Mouse (Mus musculus) heart, embryonic 13.5 days (tissue): ENCODE results near the gene Tdrd7. TPM values are rescaled to one million over a fixed set of nuclear protein-coding genes. Genes with fewer than 3 reads are reported as not detected.

Source experiments
- ATAC-seq: fragments of 200-750 bp; cut with Nextera tagmentation; 2 replicates; pipeline ENCODE4 v1.8.0; 2017; ENCODE audit warnings: moderate TSS enrichment; ENCODE audit not compliant: insufficient number of reproducible peaks, low FRiP score, low TSS enrichment; ENCODE audit errors: extremely low read depth
- H3K27ac ChIP-seq: fragments of 300-500 bp; sonication (generic); replicated peaks from 2 replicates; pipeline ENCODE4 v1.5.1; 2015; ENCODE audit warnings: moderate library complexity, mild to moderate bottlenecking, inconsistent platforms
- H3K27me3 ChIP-seq: fragments of 300-500 bp; sonication (generic); replicated peaks from 2 replicates; pipeline ENCODE4 v1.6.1; 2015; ENCODE audit warnings: mild to moderate bottlenecking, inconsistent platforms
- H3K36me3 ChIP-seq: fragments of 300-500 bp; sonication (generic); 2 replicates; pipeline ENCODE4 v1.6.1; 2015; ENCODE audit warnings: mild to moderate bottlenecking, inconsistent platforms
- H3K4me1 ChIP-seq: fragments of 300-500 bp; sonication (generic); 2 replicates; pipeline ENCODE4 v1.6.1; 2015; ENCODE audit warnings: inconsistent platforms
- H3K4me2 ChIP-seq: fragments of 300-500 bp; sonication (generic); 2 replicates; pipeline ENCODE4 v1.6.1; 2015; ENCODE audit warnings: inconsistent platforms, mild to moderate bottlenecking, moderate library complexity
- H3K4me3 ChIP-seq: fragments of 300-500 bp; sonication (generic); 2 replicates; pipeline ENCODE4 v1.5.1; 2015; ENCODE audit warnings: moderate library complexity, mild to moderate bottlenecking, inconsistent platforms
- H3K9ac ChIP-seq: fragments of 300-500 bp; sonication (generic); 2 replicates; pipeline ENCODE4 v1.6.1; 2015; ENCODE audit warnings: inconsistent platforms, mild to moderate bottlenecking, moderate library complexity
- H3K9me3 ChIP-seq: fragments of 300-500 bp; sonication (generic); 2 replicates; pipeline ENCODE4 v1.6.1; 2016; ENCODE audit warnings: inconsistent platforms
- WGBS: fragments of 180-500 bp; shearing (Covaris S2); methylation state at CpG from one replicate; pipeline ENCODE4 v1.1.7; 2015; ENCODE audit warnings: mixed read lengths; 5-methylcytosine and 5-hydroxymethylcytosine counted together
- polyA plus RNA-seq: library from polyadenylated mRNA; unstranded; fragments of >200 nt; fragmentation: Nextera tagmentation; extraction: Ambion mirVana; gene quantifications from 2 replicates; pipeline ENCODE4 v1.2.1, GENCODE M21; 2015

The Tdrd7 gene
- polyA plus RNA-seq, 1 experiment from 2014 or later = 13.0 TPM

DNA sequence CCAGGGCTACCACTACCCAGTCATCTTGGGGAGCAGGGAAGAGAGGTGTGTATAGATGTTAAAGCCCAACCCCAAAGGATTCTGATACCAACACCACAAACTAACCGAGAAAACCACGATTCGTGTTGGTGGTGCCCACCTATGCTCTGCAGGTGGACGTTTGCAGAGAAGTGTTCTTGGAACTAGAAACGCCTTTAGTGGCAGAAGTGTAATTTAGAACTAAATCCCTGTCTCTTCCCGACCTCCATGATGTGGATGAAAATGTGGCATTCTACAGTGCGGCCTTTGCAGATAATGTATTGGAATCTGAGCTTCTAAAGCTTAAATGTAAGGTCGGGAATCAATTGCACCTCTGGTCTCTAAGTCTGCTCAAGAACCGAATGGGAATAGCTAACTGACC lies 7.8 kb downstream of the Tdrd7 start:
- H3K4me1 ChIP-seq = peaks cover 45% of the 10 kb centered on the region
- WGBS = 32% methylated on average over 9 of the region's 9 CpGs
- H3K9me3 ChIP-seq = no peaks in the 10 kb centered on the region
- H3K36me3 ChIP-seq = no peaks in the 10 kb centered on the region
- H3K27me3 ChIP-seq = 0 out of 2 replicates have a peak, but pooled peaks cover 2% of the 10 kb centered on the region
- no peak for ATAC-seq
- H3K9ac ChIP-seq = peak overlapping the region; percentile 91
- H3K4me3 ChIP-seq = peak overlapping the region; percentile 81
- peak overlapping the region; percentile 78 for H3K4me2 ChIP-seq
- no peak overlapping the region; the same call in 1 of the 2 replicates for H3K27ac ChIP-seq

DNA sequence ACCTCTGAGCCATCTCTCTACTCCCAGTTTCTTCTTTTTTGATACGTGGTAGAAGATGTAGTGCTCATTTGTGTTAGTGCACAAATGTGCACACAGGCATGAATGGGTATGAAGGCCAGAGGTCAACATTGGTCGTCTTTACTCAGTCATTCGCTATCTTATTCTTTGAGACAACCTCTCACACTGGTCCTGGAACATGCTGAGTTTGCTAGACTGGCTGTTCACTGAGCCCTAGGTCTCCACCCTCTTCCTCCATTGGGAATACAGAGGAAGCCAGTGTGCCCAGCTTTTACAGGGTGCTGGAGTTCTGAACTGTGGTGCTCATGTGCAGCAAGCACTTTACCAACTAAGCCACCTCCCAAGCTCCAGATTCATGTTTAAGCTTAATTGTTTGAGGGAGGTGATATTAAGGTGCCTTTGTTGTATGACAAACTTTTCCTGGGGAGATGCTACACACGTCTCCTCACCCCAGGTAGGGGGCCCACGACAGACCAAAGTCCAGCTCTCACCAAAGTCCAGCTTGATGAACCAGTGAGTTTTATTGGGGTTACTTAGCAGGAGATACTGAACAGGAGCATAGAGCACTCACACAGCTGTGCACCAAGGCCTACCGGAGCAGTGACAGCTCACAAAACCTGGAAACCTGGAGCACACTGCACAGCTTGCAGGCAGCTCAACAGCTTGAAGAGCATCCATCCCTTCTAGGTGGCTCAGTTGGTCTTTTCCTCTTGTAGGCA lies 12.0 kb downstream of the Tdrd7 start:
- Histone ChIP-seq H3K36me3 (no peaks in the 10 kb centered on the region), H3K4me1 (peaks cover 19% of the 10 kb centered on the region), H3K27ac (no peak overlapping the region), H3K4me3 (no peak overlapping the region), H3K9me3 (no peaks in the 10 kb centered on the region), H3K9ac (no peak overlapping the region), H3K4me2 (no peak overlapping the region), H3K27me3 (0 out of 2 replicates have a peak, but pooled peaks cover 2% of the 10 kb centered on the region)
- ATAC-seq = no peak
- WGBS = 72% methylated on average over 6 of the region's 6 CpGs

DNA sequence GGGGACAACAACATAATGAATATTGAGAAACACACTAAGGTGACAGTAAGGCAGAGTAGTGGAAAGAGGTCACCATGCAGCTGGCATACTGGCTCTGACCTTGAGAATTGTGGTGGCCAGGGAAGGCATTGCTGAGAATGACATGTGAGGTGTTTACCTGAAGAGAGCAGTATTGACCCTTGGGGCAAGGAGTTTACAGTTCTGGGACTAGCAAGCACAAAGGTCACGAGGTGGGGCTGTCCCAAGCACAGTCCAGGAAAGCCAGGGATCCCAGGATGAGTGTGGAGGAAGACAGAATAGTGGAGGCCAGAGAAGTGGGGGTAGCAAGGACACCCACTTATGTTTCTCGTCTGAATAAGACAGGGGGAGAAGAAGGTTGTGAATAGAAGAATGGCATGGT lies 14.8 kb downstream of the Tdrd7 start:
- no peak overlapping the region for H3K9ac ChIP-seq
- H3K27ac ChIP-seq = no peak overlapping the region
- no peaks in the 10 kb centered on the region for H3K27me3 ChIP-seq

DNA sequence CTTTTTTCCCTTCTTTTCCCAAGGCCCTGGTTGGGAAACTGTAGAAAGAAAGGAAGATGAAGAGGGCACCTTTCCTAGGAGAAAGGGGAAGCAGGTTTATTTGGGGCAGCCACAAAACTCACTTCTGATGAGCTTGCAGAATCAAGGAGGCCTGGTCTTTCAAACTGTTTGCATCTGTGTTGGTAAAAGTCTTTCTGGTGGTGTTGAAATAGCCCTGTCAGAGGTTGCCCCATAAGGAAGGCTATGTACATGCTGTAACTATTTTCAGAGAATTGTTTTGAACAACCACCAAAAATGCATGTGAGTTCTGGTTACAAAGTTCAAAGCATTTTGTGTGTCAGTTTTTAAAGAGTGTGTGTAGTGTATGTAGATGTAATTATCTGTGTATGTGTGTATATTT lies 15.9 kb downstream of the Tdrd7 start:
- H3K9ac ChIP-seq = no peak overlapping the region
- ATAC-seq = no peak
- peaks cover 13% of the 10 kb centered on the region for H3K4me1 ChIP-seq
- H3K27ac ChIP-seq = no peak overlapping the region
- no peak overlapping the region for H3K4me2 ChIP-seq
- no peaks in the 10 kb centered on the region for H3K36me3 ChIP-seq
- H3K4me3 ChIP-seq = no peak overlapping the region
- H3K9me3 ChIP-seq = no peaks in the 10 kb centered on the region
- H3K27me3 ChIP-seq = no peaks in the 10 kb centered on the region

More for the DNA sequence above, 14.8 kb downstream of the Tdrd7 start:
- Histone ChIP-seq H3K36me3 (no peaks in the 10 kb centered on the region), H3K9me3 (no peaks in the 10 kb centered on the region), H3K4me3 (no peak overlapping the region), H3K4me2 (no peak overlapping the region), H3K4me1 (peaks cover 12% of the 10 kb centered on the region)
- 61% methylated on average over 2 of the region's 2 CpGs for WGBS
- ATAC-seq = no peak

DNA sequence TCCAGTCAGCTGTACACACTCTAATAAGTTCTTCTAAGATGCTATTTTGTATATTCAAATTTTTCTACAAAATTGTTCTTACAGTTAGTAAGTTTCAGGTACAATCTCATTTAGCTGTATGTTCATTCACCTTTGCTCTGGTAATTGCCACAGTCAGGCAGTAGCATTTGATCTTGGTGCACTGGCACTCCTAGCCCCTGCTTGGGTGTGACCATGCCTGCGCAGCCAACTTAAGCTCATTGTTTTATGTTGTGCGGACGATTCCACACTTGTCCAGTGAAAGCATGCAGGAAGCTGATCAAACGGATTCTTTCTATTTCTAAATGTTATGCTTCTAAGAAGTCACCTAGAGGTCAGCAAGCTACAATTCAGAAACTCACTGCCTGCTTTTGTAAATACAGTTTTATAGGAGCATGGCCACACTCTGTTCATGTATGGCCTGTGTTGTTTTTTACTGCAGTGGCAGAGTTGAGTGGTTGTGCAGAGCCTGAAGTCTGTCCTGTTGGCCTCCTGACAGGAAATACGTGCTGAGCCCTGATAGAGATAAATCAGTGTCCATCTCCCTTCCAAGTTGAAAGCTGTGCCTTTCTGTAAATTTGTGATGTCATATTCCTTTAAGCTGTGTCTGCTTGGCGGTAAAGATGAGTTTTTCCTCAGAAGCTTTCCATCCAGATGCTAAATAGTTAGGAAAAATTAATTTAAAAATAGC lies 25.4 kb downstream of the Tdrd7 start:
- H3K9me3 ChIP-seq = no peaks in the 10 kb centered on the region
- no peaks in the 10 kb centered on the region for H3K27me3 ChIP-seq
- ATAC-seq = no peak
- WGBS = 39% methylated on average over 6 of the region's 6 CpGs
- H3K9ac ChIP-seq = peak overlapping the region; percentile 5; the same call in 1 of the 2 replicates
- H3K36me3 ChIP-seq = peaks cover 31% of the 10 kb centered on the region
- no peak overlapping the region for H3K4me2 ChIP-seq
- no peak overlapping the region for H3K4me3 ChIP-seq
- H3K27ac ChIP-seq = peak overlapping the region; percentile 32
- H3K4me1 ChIP-seq = peaks cover 19% of the 10 kb centered on the region

DNA sequence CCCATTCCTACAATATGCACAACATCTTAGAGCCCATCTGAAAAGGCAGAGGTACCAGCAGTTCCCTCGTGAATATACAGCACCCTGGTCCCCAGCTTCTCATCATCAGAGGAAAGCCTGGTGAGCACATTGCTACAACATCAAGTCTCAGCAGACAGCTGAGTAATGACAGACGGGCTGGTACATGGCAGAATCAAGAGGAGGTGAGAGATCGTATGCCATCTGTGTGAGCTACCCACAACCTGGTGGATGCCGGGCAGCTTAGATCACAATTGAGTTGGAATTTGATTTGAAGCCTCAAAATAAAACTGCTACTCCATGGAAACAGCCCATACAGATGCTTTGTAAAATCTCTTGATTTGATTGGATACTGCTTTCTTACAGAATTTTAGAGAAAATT lies 33.4 kb downstream of the Tdrd7 start:
- Histone ChIP-seq H3K36me3 (peaks cover 24% of the 10 kb centered on the region), H3K9me3 (no peaks in the 10 kb centered on the region), H3K27ac (no peak overlapping the region), H3K27me3 (no peaks in the 10 kb centered on the region), H3K4me2 (no peak overlapping the region), H3K9ac (no peak overlapping the region), H3K4me3 (no peak overlapping the region), H3K4me1 (peaks cover 4% of the 10 kb centered on the region; the same call in 1 of the 2 replicates)
- WGBS = 71% methylated on average over 4 of the region's 4 CpGs
- ATAC-seq = no peak

DNA sequence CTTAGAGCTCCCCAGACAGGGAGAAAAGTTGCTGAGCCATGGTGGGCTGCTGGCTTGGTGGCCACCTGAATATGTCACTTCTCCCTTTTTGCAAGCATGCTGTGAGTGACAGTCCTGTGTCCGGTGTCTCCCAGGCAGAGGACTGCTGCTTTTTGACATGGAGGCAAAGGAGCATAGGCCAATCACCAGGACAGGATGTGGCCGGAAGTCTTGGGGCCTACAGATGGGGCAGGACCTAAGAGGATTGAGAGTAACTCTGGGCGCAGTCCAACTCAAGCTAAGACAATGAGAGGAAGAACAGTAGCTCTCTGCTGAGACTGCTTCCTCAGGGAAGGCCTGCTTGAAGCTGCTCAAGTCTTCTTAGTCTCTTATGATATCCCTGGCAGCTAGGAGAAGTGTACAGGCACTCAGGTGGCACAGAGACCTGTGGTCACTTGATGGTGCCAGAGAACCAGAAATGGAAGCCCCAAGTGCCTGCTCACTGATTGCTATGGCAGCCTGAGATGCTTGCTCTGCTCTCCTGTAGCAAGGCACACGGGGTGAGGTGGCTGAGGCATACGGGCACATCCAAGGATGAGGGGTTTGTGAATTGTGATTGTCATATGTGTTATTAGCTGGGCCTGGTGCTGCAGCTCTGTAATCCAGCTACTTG lies 43.1 kb downstream of the Tdrd7 start:
- Histone ChIP-seq H3K27ac (peak overlapping the region; percentile 42), H3K9ac (no peak overlapping the region), H3K36me3 (peaks cover 55% of the 10 kb centered on the region), H3K27me3 (no peaks in the 10 kb centered on the region), H3K4me3 (no peak overlapping the region), H3K4me2 (no peak overlapping the region), H3K9me3 (no peaks in the 10 kb centered on the region), H3K4me1 (0 out of 2 replicates have a peak, but pooled peaks cover 11% of the 10 kb centered on the region)
- ATAC-seq = no peak
- 69% methylated on average over 5 of the region's 5 CpGs for WGBS

DNA sequence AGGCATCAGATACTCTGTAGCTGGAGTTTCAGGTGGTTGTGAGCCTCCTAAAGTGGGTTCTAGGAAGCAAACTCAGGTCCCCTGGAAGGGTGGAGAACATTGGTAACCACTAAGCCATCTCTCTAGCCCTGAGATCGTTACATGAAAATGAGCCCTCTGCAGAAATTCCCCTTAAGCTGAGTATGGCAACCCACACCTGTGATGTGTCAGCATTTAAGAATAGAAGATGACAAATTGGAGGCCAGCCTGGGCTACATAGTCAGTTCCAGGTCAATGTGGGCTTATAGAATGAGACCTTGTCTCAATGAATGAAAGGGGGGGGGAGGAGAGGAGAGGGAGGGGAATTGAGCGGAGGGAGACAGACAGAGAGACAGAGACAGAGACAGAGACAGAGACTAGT lies 46.6 kb downstream of the Tdrd7 start:
- no peaks in the 10 kb centered on the region for H3K27me3 ChIP-seq
- H3K36me3 ChIP-seq = peaks cover 50% of the 10 kb centered on the region
- no peak overlapping the region for H3K4me3 ChIP-seq
- ATAC-seq = no peak
- no peak overlapping the region for H3K9ac ChIP-seq
- H3K4me1 ChIP-seq = 0 out of 2 replicates have a peak, but pooled peaks cover 5% of the 10 kb centered on the region
- no peaks in the 10 kb centered on the region for H3K9me3 ChIP-seq
- 80% methylated on average over 2 of the region's 2 CpGs for WGBS
- H3K27ac ChIP-seq = no peak overlapping the region
- H3K4me2 ChIP-seq = no peak overlapping the region

DNA sequence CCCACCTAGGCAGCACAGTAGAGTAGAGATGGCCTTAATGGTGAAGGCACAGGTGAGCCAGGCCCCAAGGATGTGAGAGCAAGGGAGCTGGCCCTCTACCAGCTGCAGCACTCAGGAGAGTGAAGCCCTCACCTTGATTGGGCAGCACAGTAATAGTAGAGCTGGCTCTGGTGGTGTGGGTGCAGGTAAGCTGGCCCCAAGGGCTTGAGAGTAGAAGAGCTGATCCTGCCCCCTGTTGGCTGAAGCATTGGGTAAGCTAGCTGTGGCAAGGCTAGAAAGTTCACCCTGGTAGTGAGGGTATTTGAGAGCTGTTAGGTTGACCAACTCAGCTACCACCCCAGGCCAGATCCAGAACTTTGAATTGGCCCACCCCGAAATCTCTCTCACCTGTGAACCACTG lies 50.5 kb downstream of the Tdrd7 start:
- no peak overlapping the region for H3K9ac ChIP-seq
- H3K27me3 ChIP-seq = no peaks in the 10 kb centered on the region; the same call in 1 of the 2 replicates
- H3K4me1 ChIP-seq = no peaks in the 10 kb centered on the region
- WGBS = 81% methylated on average over 1 of the region's 1 CpGs
- H3K9me3 ChIP-seq = no peaks in the 10 kb centered on the region
- no peak for ATAC-seq
- H3K27ac ChIP-seq = no peak overlapping the region
- H3K4me3 ChIP-seq = no peak overlapping the region
- no peak overlapping the region for H3K4me2 ChIP-seq
- peaks cover 52% of the 10 kb centered on the region for H3K36me3 ChIP-seq

DNA sequence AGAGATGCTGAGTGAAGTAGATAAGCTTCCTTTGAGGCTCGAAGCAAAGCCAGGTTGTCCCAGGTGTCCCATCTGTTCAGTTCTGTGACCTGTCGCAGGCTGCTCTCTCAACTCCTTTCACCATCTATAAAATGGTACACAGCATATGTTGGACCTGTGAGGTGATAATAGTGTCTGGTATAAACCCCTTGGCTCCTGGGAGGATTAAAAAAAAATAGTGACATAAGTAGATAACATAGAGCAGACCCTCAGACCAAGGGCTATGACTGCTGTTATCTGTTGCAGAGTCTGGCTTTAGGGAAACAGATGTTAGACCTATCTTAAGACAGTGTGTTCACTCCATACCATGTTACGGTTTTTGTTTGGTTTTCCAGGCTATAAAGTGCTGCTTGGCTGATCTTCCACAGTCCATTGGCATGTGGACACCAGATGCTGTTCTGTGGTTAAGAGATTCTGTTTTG lies 57.9 kb downstream of the Tdrd7 start:
- H3K27ac ChIP-seq = peak overlapping the region; percentile 42
- H3K9me3 ChIP-seq = no peaks in the 10 kb centered on the region
- H3K36me3 ChIP-seq = peaks cover 22% of the 10 kb centered on the region
- no peak overlapping the region for H3K4me2 ChIP-seq
- no peaks in the 10 kb centered on the region; the same call in 1 of the 2 replicates for H3K27me3 ChIP-seq
- no peak for ATAC-seq
- H3K4me1 ChIP-seq = peaks cover 15% of the 10 kb centered on the region
- H3K4me3 ChIP-seq = no peak overlapping the region
- 17% methylated on average over 3 of the region's 3 CpGs for WGBS
- no peak overlapping the region for H3K9ac ChIP-seq

DNA sequence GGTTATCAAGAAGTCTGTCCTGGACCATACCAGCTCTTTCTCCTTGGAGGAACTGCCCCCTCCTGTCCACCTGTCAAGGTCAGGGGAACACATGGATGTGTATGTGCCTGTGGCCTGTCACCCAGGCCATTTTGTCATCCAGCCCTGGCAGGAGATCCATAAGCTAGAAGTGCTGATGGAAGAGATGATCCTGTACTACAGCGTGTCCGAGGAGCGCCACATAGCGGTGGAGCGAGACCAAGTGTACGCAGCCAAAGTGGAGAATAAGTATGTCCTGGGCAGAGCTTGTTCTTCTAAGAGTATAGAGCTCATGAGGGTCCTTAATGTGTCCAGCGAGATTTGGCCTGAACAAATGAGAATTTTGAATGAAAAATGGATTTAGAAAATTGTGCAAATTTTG lies 60.8 kb downstream of the Tdrd7 start:
- H3K4me2 ChIP-seq = no peak overlapping the region
- H3K4me1 ChIP-seq = peaks cover 23% of the 10 kb centered on the region
- no peak overlapping the region for H3K9ac ChIP-seq
- H3K27ac ChIP-seq = no peak overlapping the region
- H3K4me3 ChIP-seq = no peak overlapping the region
- H3K36me3 ChIP-seq = peaks cover 3% of the 10 kb centered on the region
- H3K9me3 ChIP-seq = no peaks in the 10 kb centered on the region
- no peaks in the 10 kb centered on the region for H3K27me3 ChIP-seq
- no peak for ATAC-seq
- WGBS = 47% methylated on average over 7 of the region's 7 CpGs
